Mouse (Mus musculus): ENCODE data around the gene Bex1.

DNA sequence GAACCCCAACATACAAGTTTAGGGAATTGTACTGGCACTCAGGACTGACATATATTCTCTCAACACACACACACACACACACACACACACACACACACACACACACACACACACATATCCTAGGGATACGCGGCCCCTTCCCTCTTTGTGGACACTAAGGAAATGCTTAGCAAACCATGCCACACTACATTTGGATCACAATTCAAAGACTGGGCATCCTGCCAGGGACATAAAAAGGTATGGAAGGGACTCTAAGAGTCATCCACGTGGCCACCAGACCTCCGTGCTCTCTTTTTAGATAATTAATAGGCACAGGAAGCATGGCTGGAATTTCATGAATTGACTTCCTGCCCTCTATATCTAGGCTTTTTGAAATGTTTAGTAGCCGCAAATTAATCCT is 12.5 kb upstream of the Bex1 start:
- TF ChIP-seq CTCF (IDR thresholded peaks at IDR 0.05; ENCODE audit: control insufficient read depth, insufficient read depth, insufficient replicate concordance, low read depth, low read length), result no peak
- no peak for TF ChIP-seq POLR2A (IDR thresholded peaks at IDR 0.05; ENCODE audit: control insufficient read depth, low read depth, low read length)
